Mouse (Mus musculus): ENCODE data around the gene Mrpl34.
"Not testable (repeated sequence)": the region's sequence is repeated elsewhere in the genome, so short reads cannot be mapped to it uniquely, and the experiment has no call there.

Mrpl34 gene

DNA sequence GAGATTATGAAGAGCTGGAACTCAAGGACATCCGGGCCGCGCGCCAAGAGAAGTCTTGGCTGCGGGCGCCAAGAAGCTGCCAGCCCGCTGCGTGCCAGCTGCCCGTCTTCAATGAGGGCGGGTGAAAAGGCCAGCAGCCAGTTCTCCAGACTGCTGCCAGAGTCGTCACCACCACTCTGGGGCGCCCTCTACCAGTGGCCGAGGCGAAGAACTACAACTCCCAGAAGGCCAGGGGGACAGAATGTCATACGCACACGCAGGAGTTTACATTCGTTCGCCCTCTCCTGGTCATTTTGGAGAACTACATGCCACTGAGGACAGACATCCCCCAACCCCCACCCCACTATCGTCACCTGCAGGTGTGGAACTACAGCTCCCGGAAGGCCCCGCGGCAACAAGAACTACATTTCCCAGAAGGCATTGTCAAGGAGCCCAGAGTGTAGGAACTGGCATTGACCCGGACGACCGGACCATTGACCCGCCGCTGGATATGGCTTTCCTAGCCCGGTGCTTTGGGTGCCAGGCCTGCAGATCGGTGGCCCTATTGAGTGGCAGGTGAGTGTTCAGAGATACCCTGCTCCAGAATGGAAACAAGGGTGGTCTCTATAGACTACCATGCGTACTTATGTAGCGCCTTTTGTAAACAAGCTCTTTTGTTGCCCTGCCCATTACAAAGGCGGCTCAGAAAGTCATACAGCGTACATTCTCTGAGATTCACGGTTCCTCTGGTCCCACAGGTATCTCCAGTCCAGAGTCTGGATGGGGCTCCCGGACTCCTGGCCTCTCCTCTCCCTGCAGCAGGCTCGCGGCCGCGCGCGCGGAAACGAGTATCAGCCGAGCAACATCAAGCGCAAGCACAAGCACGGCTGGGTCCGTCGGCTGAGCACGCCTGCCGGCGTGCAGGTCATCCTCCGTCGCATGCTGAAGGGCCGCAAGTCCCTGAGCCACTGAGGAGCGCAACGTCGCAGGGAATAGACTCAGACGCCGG, at the start of gene Mrpl34:
TSS of gene Mrpl34 (plus strand) at position 447 of the 988 bp plus-strand sequence.
- DNase-seq, result peak; percentile 100

GRCm38 (mm10) chr8:71422121-71422520, 42.6 kb upstream of the Mrpl34 start:
- no peak for DNase-seq

DNA sequence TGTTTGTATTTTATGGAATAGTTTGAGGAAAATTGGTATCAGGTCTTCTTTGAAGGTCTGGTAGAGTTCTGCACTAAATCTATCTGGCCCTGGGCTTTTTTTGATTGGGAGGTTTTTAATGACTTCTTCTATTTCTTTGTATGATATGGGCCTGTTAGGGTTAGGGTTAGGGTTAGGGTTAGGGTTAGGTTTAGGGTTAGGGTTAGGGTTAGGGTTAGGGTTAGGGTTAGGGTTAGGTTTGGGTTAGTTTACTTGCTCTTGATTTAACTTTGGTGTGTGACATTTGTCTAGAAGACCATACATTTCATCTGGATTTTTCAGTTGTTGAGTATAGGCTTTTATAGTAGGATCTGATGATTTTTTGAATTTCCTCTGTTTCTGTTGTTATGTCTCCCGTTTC, 31.8 kb upstream of the Mrpl34 start:
- DNase-seq, result not testable (repeated sequence)

DNA sequence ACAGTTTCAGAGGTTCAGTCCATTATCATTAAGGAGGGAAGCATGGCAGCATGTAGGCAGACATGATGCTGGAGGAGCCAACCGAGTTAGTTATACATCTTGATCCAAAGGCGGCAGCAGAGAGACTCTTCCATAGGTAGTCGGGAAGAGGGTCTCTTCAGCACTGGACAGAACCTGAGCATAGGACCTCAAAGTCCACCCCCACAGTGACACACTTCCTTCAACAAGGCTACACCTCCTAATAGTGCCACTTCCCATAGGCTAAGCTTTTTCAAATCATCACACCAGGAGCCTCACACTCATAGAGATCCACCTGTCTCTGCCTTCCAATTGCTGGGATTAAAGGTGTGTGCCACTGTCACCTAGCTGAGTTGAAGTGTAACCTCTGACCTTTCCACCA, 27.7 kb upstream of the Mrpl34 start:
- no peak for DNase-seq

DNA sequence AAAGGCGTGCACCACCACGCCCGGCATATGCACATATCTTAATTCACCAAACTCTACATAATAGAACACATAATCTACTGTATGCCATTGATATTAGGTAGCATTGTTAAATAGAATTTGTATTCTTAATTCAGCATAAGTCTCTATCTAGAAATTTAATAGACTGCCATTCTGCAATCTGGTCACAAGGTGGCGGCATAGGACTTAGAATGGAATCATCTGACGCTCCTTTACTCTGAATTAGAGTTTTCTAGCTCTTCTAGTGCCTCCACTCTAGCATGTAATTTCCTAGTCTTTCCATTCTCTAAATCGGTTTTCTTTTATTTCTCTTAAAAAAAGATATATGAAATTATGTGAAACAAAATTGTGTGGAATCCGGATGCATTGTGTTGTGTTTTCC, 23.4 kb upstream of the Mrpl34 start:
- peak; percentile 69 for DNase-seq

DNA sequence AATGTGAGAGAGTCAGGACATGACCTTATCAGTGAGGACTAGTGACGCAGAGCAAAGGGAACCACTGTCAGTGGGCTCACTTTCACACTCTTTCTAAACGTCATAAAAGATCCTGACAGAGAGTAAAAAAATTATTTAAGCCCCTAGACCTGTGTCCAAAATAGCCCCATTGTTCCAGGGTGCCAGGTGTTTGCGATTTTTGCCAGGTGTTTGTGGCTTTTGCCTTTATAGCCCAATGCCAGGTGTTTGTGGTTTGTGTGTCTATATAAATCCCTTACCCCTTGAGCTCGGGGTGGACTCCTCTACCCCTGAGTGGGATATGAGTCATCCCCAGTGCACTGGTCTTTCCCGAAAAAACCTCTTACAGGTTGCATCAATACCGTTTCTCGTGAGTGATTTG, 19.7 kb upstream of the Mrpl34 start:
- no peak for DNase-seq

DNA sequence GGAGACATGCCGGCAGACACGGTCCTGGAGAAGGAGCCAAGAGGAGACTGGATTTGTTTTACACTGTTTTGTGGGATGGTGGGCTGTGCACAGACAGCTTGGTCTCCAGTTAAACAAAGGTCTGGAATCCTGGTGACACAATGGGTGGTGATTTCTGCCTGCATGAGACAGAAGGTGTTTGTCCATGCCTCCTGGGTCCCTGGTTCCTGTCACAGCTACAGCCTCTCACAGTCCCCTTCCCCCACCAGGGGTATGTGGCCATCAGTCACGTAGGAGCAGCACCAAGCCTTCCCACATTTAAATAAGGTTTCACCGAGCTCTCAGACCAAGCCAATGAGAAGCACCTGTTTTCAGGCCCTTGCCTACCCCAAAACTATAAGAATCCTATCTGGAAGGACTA, 13.4 kb upstream of the Mrpl34 start:
- no peak for DNase-seq

- no peak for DNase-seq
Measured at GRCm38 (mm10) chr8:71451777-71452176, 13.0 kb upstream of the Mrpl34 start.

- no peak for DNase-seq
Measured at GRCm38 (mm10) chr8:71452669-71453068, 12.1 kb upstream of the Mrpl34 start.

DNA sequence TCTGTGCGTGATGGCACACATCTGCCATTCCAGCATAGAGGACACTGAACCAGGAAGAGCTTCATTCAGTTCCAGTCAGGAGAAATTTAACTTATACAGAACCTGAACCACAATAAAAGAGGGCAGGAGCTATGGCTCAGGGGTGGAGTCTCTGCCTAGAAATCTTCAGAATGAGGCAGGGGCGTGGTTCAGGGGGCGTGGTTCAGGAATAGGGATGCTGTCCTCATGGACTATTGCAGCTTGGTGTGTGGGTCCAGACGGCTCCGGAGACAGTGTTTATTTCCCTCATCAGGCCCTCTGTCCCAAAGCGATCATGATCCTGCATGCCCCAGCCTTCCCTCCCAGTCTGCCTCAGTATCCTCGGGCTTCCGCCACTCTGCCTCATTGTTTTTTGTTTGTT, 10.1 kb upstream of the Mrpl34 start:
- DNase-seq, result no peak

DNA sequence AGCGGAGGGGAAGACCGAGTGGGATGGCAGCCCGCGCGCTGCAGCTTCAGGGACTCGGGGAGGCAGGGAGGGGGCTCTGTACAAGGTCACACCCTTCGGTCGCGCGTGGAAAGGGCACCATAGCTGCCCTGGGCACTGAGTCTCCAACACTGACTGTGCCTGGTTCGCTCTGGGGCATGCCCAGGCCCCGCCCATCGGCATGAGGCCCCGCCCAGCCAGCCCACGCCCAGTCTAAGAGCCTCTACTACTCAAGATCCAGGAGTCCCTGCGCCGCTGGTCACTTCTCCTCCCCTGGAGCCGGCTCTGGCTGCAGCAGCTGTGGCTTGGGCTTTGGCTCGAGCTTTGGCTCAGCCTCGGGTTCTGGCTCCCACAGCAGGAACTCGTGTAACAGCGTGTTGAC, 7.9 kb upstream of the Mrpl34 start:
- DNase-seq, result peak; percentile 26

DNA sequence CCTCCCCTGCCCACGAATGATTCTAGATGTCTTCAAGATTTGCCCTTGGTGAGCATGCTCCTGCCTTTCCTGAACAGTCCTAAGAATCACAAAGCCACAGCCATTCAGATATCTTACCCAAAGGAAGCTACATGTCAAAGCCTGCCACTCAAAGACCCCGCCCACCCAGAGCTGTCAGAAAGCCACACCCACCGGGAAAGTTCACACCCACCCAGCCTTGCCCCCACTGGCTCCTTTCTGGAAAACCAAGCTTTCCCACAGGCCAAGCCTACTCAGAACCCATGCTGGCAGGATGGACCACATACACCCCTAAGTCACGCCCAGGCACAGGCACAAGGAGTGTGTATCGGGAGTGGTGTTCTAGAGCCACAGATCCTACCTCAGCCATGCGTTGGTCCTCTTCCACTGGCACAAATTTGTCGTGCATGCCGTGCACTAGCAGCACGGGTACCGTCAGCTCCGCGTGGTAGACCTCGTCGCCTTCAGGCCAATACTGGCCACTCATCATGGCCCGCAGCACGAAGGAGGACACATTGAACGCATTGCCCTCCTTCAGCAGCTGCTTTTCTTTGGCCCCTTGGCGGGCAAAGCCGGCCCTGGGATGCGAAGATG, 7.0 kb upstream of the Mrpl34 start:
- no peak for DNase-seq

GRCm38 (mm10) chr8:71460716-71461115, 4.0 kb upstream of the Mrpl34 start:
- DNase-seq, result no peak

DNA sequence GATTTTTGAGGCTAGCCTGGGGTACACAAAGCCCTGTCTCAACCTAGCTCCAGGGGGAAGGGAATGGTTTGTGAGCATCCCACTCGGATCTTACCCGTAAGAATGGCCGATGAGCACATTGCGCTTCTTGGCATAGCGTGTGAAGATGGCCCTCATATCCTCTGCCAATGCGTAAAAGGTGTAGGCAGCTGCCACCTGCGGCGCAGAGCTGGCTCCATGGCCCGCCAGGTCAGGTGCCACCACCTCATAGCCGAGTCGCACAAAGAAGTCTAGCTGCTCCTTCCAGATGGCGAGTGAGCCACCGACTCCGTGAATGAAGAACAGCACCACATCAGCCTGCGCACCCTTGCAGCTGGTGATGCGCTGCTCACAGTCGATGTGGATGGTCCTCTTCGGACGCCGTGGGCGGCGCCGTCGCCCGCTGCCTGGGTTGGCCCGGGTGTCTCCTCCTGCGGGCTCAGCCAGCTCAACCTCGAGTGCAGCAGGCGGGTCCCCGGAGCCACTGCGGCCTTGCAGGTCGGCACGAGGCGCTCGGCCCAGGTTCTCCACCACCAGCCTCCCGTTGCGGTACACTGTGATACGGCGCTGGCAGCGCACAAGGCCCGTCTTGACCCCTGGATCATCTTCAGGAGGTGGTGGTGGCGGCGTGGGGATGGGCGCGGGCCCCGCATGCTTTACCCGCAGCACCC, 3.5 kb upstream of the Mrpl34 start:
- no peak for DNase-seq

DNA sequence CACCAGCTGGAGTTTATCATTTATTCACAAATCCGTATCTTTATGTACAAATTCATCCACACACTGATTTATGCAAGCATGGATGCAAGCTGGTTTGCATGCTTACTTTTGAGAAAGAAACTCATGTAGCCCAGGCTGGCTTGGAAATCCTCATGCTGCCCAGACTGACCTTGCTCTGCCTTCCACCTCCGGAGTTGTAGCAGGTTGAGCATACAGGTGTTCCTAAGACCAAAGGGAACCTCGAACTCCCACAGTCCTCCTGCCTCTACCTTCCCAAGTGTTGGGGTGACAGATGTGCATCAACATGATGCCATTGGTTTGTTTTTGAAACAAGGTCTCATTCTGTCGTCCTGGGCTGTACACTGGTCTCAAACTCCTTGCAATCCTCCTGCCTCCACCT, 2.6 kb upstream of the Mrpl34 start:
- DNase-seq, result no peak

DNA sequence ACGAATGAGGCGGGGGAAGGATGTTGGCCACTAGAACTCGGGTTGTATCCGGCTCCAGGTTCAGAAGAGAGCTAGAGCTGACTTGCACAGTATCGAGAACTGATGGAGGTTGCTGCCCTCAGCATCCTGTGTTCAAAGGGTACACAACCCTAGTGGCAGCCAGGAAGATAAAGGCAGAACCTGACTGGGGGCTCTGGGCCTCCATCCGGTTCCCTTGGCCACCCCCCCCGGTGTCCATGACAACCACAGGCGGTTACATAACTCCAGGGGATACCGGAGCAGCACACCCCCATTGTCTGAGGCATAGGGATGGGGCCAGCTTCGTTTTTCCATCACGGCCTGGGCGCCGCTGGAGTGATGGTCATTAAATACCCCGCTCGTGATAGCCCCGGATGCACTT, 2.0 kb upstream of the Mrpl34 start:
- peak; percentile 61 for DNase-seq

DNA sequence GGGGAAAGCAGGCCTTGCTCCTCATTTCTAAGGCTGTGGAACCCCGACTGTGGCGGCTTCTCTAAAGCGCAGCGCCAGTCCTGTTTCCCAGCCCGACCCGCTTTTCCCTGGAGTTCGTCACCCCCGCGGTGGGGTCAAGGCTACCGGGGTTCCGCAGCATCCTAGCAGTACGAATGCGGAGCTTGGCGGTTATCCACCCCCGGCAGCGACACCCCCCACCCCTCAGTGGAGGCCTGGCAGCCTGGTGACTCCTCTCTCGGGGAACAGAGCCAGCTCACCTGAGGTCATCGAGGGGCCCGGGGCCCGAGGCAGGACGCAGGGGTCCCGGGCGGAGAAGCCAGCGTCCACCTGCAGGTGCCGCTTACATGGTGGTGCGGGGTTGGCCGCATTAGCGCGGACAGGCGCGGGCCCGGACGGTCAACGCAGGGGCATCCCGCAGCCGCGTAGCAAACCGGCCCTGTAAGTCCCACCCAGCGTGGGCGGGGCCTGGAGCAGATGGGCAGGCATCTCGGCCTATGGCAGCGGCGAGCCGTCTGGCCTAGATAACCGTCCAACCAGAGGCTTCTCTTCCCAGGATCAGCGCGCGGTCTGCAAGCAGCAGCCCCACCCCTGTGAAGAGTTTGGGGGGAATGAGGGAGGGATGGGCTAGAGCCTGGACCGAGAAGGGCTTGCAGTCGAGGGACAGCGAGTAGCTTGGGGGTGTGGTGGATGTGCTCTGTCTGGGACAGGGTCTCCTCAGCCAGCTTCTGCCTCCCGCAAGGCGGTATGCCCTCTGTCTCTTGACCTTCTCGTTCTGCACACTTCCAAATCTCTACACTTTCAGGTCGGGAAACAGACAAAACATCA, 1.3 kb upstream of the Mrpl34 start, which contains the start of gene Abhd8:
TSS of gene Abhd8 (minus strand) at position 468 of the 846 bp plus-strand sequence.
- DNase-seq, result peak; percentile 98

GRCm38 (mm10) chr8:71465733-71466132, 974 bp downstream of the Mrpl34 start:
- DNase-seq, result no peak

GRCm38 (mm10) chr8:71466198-71466597, 1.4 kb downstream of the Mrpl34 start:
- DNase-seq, result no peak

DNA sequence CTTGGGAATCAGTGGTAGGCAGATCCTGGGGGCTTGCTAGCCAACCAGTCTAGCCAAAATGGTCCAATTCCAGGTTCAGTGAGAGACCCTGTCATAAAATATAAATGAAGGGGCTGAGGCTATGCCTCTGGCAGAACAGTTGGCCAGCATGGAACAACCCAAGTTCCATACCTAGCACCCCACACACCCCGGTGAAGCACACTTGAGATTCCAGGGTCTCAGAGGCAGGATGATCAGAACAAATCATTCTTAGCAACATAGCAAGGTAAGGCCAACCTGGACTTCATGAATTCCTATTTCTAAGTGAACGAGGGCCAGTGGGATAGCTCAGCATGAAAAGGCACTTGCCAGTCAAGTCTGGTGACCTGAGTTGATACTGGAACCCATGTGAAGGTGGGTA, 2.4 kb downstream of the Mrpl34 start:
- DNase-seq, result no peak

GRCm38 (mm10) chr8:71468001-71468400, 3.2 kb downstream of the Mrpl34 start:
- DNase-seq, result no peak

DNA sequence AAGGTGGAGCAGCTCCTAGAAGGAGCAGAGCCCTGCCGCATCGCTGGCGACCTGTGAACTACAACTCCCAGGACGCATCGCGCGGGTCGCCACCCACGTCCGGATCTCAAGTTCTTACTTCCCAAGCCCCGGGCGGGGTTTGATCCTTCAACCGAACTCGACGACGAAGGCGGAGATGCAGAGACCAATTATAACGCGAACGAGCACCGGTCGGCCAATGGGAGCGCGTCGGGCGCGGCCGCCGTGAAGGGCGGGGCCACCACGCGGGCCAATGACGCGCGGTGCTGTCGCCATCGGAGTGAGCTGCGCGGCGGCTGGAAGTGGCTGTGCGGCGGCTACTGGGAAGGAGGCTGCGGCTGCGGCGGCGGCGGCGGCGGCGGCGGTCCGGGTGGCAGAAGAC, 4.2 kb downstream of the Mrpl34 start, which contains the start of gene Dda1:
TSS of gene Dda1 (plus strand) at position 284 of the 400 bp plus-strand sequence.
- peak; percentile 99 for DNase-seq
